Mouse (Mus musculus) MEL (cell line): ENCODE data around the gene Il17rb. TPM values are rescaled to one million over a fixed set of nuclear protein-coding genes. Genes with fewer than 3 reads are reported as not detected.
A peak's percentile ranks its signal among the peaks of the same experiment; 100 is the strongest.

Experiments
- DNase-seq: peaks from one replicate; pipeline ENCODE4 v3.0.0; 2011; ENCODE audit warnings: low read depth, low spot score
- H3K27ac ChIP-seq: 2 replicates; pipeline ENCODE4 v1.5.1; 2012; ENCODE audit warnings: low read depth, mild to moderate bottlenecking, control low read depth, low read length, moderate library complexity; ENCODE audit not compliant: control insufficient read depth
- H3K27me3 ChIP-seq, 2 experiments: fragments of 150-350 bp in 1 of 2; sonication (generic) in 1 of 2; 2 replicates each; pipeline ENCODE4 v1.6.1; 2012; ENCODE audit warnings: low read length in 2 of 2, mild to moderate bottlenecking in 2 of 2, improper control_type of control experiment in 1 of 2, moderate library complexity in 1 of 2; ENCODE audit not compliant: insufficient read depth in 2 of 2, control insufficient read depth in 1 of 2
- H3K36me3 ChIP-seq, 2 experiments: 2 replicates each; pipeline ENCODE4 v1.6.1; 2012 to 2014; ENCODE audit warnings: low read length in 2 of 2, improper control_type of control experiment in 1 of 2, inconsistent platforms in 1 of 2, mild to moderate bottlenecking in 1 of 2; ENCODE audit not compliant: insufficient read depth in 2 of 2, control insufficient read depth in 1 of 2
- H3K4me1 ChIP-seq, 2 experiments: fragments of 150-350 bp in 1 of 2; sonication (generic) in 1 of 2; 2 replicates each; pipeline ENCODE4 v1.6.1; 2012; ENCODE audit warnings: low read length in 2 of 2, improper control_type of control experiment in 1 of 2, mild to moderate bottlenecking in 1 of 2; ENCODE audit not compliant: insufficient read depth in 2 of 2, control insufficient read depth in 1 of 2
- H3K4me3 ChIP-seq, 2 experiments: fragments of 150-350 bp in 1 of 2; sonication (generic) in 1 of 2; 2 replicates each; pipeline ENCODE4 v1.5.1; 2012; ENCODE audit warnings: low read depth in 2 of 2, low read length in 2 of 2, mild to moderate bottlenecking in 2 of 2, moderate library complexity in 2 of 2, control low read depth in 1 of 2, improper control_type of control experiment in 1 of 2; ENCODE audit not compliant: control insufficient read depth in 1 of 2, insufficient read depth in 1 of 2
- H3K79me2 ChIP-seq: 2 replicates; pipeline ENCODE4 v1.6.1; 2012; ENCODE audit warnings: mild to moderate bottlenecking, low read length, moderate library complexity; ENCODE audit not compliant: control insufficient read depth, poor library complexity, insufficient read depth
- H3K9ac ChIP-seq: 2 replicates; pipeline ENCODE4 v1.6.1; 2012; ENCODE audit warnings: low read depth, mild to moderate bottlenecking, control low read depth, low read length, moderate library complexity; ENCODE audit not compliant: control insufficient read depth, poor library complexity, severe bottlenecking
- H3K9me3 ChIP-seq: fragments of 150-350 bp; sonication (generic); replicated peaks from 2 replicates; pipeline ENCODE4 v1.6.1; 2012; ENCODE audit warnings: mild to moderate bottlenecking, low read length, improper control_type of control experiment, moderate library complexity; ENCODE audit not compliant: insufficient read depth
- CHD1 ChIP-seq: IDR thresholded peaks from 2 replicates; pipeline ENCODE4 v1.6.1; 2012; ENCODE audit warnings: low read depth, mild to moderate bottlenecking, inconsistent platforms, low read length, improper control_type of control experiment
- E2F4 ChIP-seq: IDR thresholded peaks from 2 replicates; pipeline ENCODE4 v1.6.1; 2011; ENCODE audit warnings: low read depth, low read length, improper control_type of control experiment, borderline replicate concordance
- ELF1 ChIP-seq: IDR thresholded peaks from 2 replicates; pipeline ENCODE4 v1.6.1; 2014; ENCODE audit warnings: low read depth, mild to moderate bottlenecking, inconsistent platforms, low read length, improper control_type of control experiment, moderate library complexity
- EP300 ChIP-seq, 2 experiments: IDR thresholded peaks; 2 replicates each; pipeline ENCODE4 v1.6.1; 2011; ENCODE audit warnings: improper control_type of control experiment in 2 of 2, low read length in 2 of 2, low read depth in 1 of 2, mild to moderate bottlenecking in 1 of 2
- ETS1 ChIP-seq: IDR thresholded peaks from 2 replicates; pipeline ENCODE4 v1.6.1; 2012; ENCODE audit warnings: low read depth, mild to moderate bottlenecking, inconsistent platforms, low read length, improper control_type of control experiment, moderate library complexity
- GATA1 ChIP-seq: IDR thresholded peaks from 2 replicates; pipeline ENCODE4 v1.6.1; 2011; ENCODE audit warnings: low read depth, low read length, improper control_type of control experiment
- HCFC1 ChIP-seq: IDR thresholded peaks from 2 replicates; pipeline ENCODE4 v1.6.1; 2012; ENCODE audit warnings: low read depth, mild to moderate bottlenecking, inconsistent platforms, low read length, improper control_type of control experiment, moderate library complexity
- JUND ChIP-seq: IDR thresholded peaks from 2 replicates; pipeline ENCODE4 v1.6.1; 2011; ENCODE audit warnings: low read depth, mild to moderate bottlenecking, improper control_type of control experiment, low read length
- KAT2A ChIP-seq: conservative IDR thresholded peaks from 2 replicates; pipeline ENCODE4 v1.6.1; 2012; ENCODE audit warnings: low read depth, low read length, improper control_type of control experiment, inconsistent platforms
- MAFK ChIP-seq: IDR thresholded peaks from 2 replicates; pipeline ENCODE4 v1.6.1; 2011; ENCODE audit warnings: low read depth, mild to moderate bottlenecking, low read length, improper control_type of control experiment, borderline replicate concordance
- MAX ChIP-seq: IDR thresholded peaks from 2 replicates; pipeline ENCODE4 v1.6.1; 2011; ENCODE audit warnings: low read length, improper control_type of control experiment
- MXI1 ChIP-seq: IDR thresholded peaks from 2 replicates; pipeline ENCODE4 v1.6.1; 2011; ENCODE audit warnings: mild to moderate bottlenecking, low read depth, low read length, improper control_type of control experiment
- MYB ChIP-seq: IDR thresholded peaks from 2 replicates; pipeline ENCODE4 v1.6.1; 2011; ENCODE audit warnings: mild to moderate bottlenecking, low read depth, low read length, improper control_type of control experiment
- NELFE ChIP-seq: IDR thresholded peaks from 2 replicates; pipeline ENCODE4 v1.6.1; 2011; ENCODE audit warnings: low read depth, low read length, improper control_type of control experiment
- NRF1 ChIP-seq: IDR thresholded peaks from 2 replicates; pipeline ENCODE4 v1.6.1; 2014; ENCODE audit warnings: low read depth, mild to moderate bottlenecking, inconsistent platforms, low read length, improper control_type of control experiment, moderate library complexity; ENCODE audit not compliant: poor library complexity, insufficient read depth, severe bottlenecking
- POLR2AphosphoS2 ChIP-seq: IDR thresholded peaks from 2 replicates; pipeline ENCODE4 v1.6.1; 2011; ENCODE audit warnings: low read length, improper control_type of control experiment
- POLR2AphosphoS5 ChIP-seq: IDR thresholded peaks from 2 replicates; pipeline ENCODE4 v1.6.1; 2012; ENCODE audit warnings: low read depth, borderline replicate concordance, mild to moderate bottlenecking, inconsistent platforms, low read length, moderate library complexity, mixed read lengths
- RAD21 ChIP-seq: IDR thresholded peaks from 2 replicates; pipeline ENCODE4 v1.6.1; 2011; ENCODE audit warnings: mild to moderate bottlenecking, low read depth, low read length, improper control_type of control experiment
- SIN3A ChIP-seq: IDR thresholded peaks from 2 replicates; pipeline ENCODE4 v1.6.1; 2012; ENCODE audit warnings: low read length, improper control_type of control experiment, inconsistent platforms
- UBTF ChIP-seq: IDR thresholded peaks from 2 replicates; pipeline ENCODE4 v1.6.1; 2012; ENCODE audit warnings: low read depth, mild to moderate bottlenecking, inconsistent platforms, low read length, improper control_type of control experiment, moderate library complexity, borderline replicate concordance; ENCODE audit not compliant: insufficient read depth
- USF1 ChIP-seq: IDR thresholded peaks from 2 replicates; pipeline ENCODE4 v1.6.1; 2014; ENCODE audit warnings: low read depth, mild to moderate bottlenecking, inconsistent platforms, low read length, improper control_type of control experiment, moderate library complexity
- USF2 ChIP-seq, 2 experiments: IDR thresholded peaks; 2 replicates each; pipeline ENCODE4 v1.6.1; 2011 to 2012; ENCODE audit warnings: improper control_type of control experiment in 2 of 2, low read length in 2 of 2, borderline replicate concordance in 1 of 2, inconsistent platforms in 1 of 2, low read depth in 1 of 2, mild to moderate bottlenecking in 1 of 2; ENCODE audit not compliant: insufficient read depth in 1 of 2
- ZKSCAN1 ChIP-seq: IDR thresholded peaks from 2 replicates; pipeline ENCODE4 v1.6.1; 2012; ENCODE audit warnings: low read depth, mild to moderate bottlenecking, inconsistent platforms, low read length, improper control_type of control experiment, moderate library complexity
- ZNF384 ChIP-seq: IDR thresholded peaks from 2 replicates; pipeline ENCODE4 v1.6.1; 2012; ENCODE audit warnings: low read depth, mild to moderate bottlenecking, inconsistent platforms, low read length, improper control_type of control experiment
- polyA plus RNA-seq, 2 experiments: library from polyadenylated mRNA; stranded (reverse) in 1 of 2; unstranded in 1 of 2; fragments of >175 nt in 1 of 2; fragments of >200 nt in 1 of 2; gene quantifications; 2 replicates each; pipeline versions ENCODE4 v1.2.1 to v1.2.4; 2012; ENCODE audit warnings: low replicate concordance in 2 of 2, low read depth in 1 of 2; ENCODE audit not compliant: insufficient read length in 2 of 2, insufficient read depth in 1 of 2, missing spikeins in 1 of 2
- total RNA-seq: library from RNA; depleted of rRNA; stranded (reverse); fragments of 300-350 nt; gene quantifications from 2 replicates; pipeline ENCODE4 v1.2.3, GENCODE M21; 2012

Il17rb gene
- total and polyA plus RNA-seq, 3 experiments, result 0.08 to 0.13 TPM; not detected in 1

DNA sequence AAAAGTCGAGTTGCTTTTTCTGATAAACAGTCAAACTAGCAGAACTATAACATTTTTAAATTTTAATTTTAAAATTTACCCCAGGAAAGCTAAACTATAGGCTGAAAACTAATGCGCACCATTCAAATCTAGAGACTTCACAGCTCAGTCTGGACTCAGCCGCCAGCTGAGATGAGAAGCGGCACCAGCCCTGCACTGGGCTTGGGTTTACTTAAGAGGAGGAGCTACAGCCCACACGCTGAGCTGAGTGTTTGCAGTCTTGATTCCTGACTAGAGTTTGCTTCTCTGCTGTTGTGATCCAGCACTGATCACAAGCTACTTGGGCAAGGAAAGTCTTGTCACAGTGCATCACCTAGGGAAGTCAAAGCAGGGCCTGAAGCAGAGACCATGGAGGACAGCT, 36.7 kb downstream of the Il17rb start:
- Histone ChIP-seq H3K9me3 (no peaks in the 10 kb centered on the region), H3K27ac (no peak overlapping the region), H3K79me2 (peaks cover 13% of the 10 kb centered on the region), H3K9ac (no peak overlapping the region), H3K4me3 (no peak overlapping the region), H3K4me1 (peaks cover 7 to 28% of the 10 kb centered on the region in 2 experiments), H3K27me3 (no peaks in the 10 kb centered on the region), H3K36me3 (peaks cover 3 to 15% of the 10 kb centered on the region in 2 experiments)
- DNase-seq, result no peak
- TF ChIP-seq ZNF384 (no peak), E2F4 (no peak), MXI1 (no peak)

DNA sequence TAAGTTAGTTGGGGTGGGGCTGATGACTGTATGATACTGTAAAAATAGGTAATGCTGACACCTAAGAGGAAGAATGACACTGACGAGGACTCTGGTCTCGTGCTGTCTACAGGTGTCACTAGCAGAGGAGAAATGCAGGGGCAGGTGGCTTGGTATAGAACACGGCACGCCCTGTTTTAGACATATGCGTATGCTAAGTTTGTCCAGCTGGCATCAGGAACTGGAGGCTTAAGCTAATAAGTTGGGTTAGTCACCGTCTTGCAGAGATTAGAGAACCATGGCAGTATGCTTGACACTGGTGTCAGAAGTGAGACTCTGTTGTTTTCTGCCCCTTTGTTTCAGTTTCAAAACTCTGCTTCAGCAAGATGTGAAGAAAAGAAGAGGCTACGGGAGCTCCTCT, 37.2 kb downstream of the Il17rb start:
- TF ChIP-seq ETS1 (no peak), MXI1 (no peak), POLR2AphosphoS2 (no peak), JUND (no peak), EP300 (IDR thresholded peaks at IDR 0.05; ENCODE audit: low read depth in 1 of 2, low read length in 2 of 2) (no peak), MAFK (no peak), NRF1 (no peak), KAT2A (no peak), NELFE (no peak)
- DNase-seq, result no peak
- Histone ChIP-seq H3K9ac (no peak overlapping the region), H3K36me3 (peaks cover 3 to 15% of the 10 kb centered on the region in 2 experiments), H3K27ac (no peak overlapping the region), H3K4me1 (peaks cover 7 to 28% of the 10 kb centered on the region in 2 experiments), H3K9me3 (no peaks in the 10 kb centered on the region), H3K27me3 (no peaks in the 10 kb centered on the region), H3K79me2 (peaks cover 13% of the 10 kb centered on the region), H3K4me3 (no peak overlapping the region)

DNA sequence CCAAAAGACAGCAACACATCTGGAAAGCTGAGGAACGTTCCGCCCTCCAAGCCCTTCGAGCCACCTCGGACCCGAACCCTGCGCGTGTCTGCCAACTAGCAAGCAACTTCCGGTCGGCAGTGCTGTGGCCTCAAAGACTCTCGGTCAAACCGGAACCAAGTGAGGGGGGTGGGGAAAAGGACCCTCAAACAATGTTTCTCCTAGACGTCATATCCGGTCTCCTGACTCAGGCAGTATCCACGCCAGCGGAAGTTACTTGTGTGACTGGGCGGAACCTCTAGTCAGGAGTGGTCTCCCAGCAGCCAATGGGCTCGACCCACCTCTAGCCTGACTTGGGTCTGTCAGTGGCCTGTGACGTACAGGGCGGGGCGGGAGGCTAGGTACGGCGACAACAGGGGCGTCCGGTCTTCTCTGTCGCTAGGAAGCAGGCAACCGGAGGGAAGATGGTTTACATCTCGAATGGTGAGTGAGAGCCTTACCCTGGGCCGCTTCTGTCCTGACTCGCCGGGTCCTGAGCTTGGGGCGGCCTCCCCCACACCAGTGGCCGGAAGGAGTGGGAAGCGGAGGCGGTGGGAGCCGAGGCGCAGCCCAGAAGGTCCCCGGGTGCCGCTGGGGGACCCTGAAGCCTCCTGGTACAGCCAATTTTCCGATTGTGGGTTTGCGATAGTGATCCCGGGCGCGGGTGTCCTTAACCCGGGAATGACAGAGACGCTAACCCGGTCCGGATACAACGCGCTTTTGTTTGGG, 40.4 kb downstream of the Il17rb start, which contains the start of gene Selenok:
Gene Selenok, plus strand, starts transcription at position 234 of the 747 bp plus-strand sequence.
- Histone ChIP-seq H3K9ac (peak within 1 kb of the TSS; percentile 84), H3K79me2 (peaks cover 13% of the 10 kb centered on the region), H3K9me3 (no peaks in the 10 kb centered on the region), H3K27me3 (no peaks in the 10 kb centered on the region), H3K27ac (peak within 1 kb of the TSS; percentile 70), H3K4me1 (peaks cover 7 to 31% of the 10 kb centered on the region in 2 experiments), H3K36me3 (peaks cover 3 to 13% of the 10 kb centered on the region in 2 experiments), H3K4me3 (peak within 1 kb of the TSS; percentile 86 to 97)
- DNase-seq, result peak; percentile 98
- TF ChIP-seq HCFC1 (peak; percentile 90), GATA1 (no peak), RAD21 (no peak), MYB (no peak), JUND (no peak), USF2 (IDR thresholded peaks at IDR 0.05; ENCODE audit: borderline replicate concordance in 1 of 2, insufficient read depth in 1 of 2, low read depth in 1 of 2, low read length in 2 of 2) (no peak), ETS1 (peak; percentile 75; the same call in 1 of the 2 replicates), MAX (peak; percentile 89), EP300 (IDR thresholded peaks at IDR 0.05; ENCODE audit: low read depth in 1 of 2, low read length in 2 of 2) (peak in 1 of 2 experiments; percentile 42; a peak in 1 of 4 replicates), ELF1 (peak; percentile 87), SIN3A (peak; percentile 60), NELFE (peak; percentile 87), ZKSCAN1 (no peak), USF1 (peak; percentile 89), CHD1 (no peak), UBTF (no peak), POLR2AphosphoS5 (no peak)
